Mouse (Mus musculus): ENCODE data around the gene Eif3i.

GRCm38 (mm10) chr4:129639221-129639620 lies 38.8 kb upstream of the Eif3i start:
- TF ChIP-seq EP300 (IDR thresholded peaks at IDR 0.05) (no peak), CTCF (IDR thresholded peaks at IDR 0.05) (no peak)

Measured in lung, postnatal 0 days (tissue).